Mouse (Mus musculus) embryo, embryonic 10 days (tissue): ENCODE data around the gene Wdr81.

Source experiments
- DNase-seq: peaks from one replicate; pipeline ENCODE4 v3.0.0-alpha.2; 2015; ENCODE audit warnings: low spot score

The Wdr81 gene

GRCm38 (mm10) chr11:75399411-75399841 lies 55.1 kb downstream of the Wdr81 start:
- DNase-seq: no peak

GRCm38 (mm10) chr11:75397452-75397851 lies 57.1 kb downstream of the Wdr81 start:
- no peak for DNase-seq

- DNase-seq: no peak
Measured at GRCm38 (mm10) chr11:75395611-75396010, 58.9 kb downstream of the Wdr81 start.
